Mouse (Mus musculus) forebrain, embryonic 16.5 days (tissue): ENCODE measurements at regions not wholly inside any gene's neighbourhood (a gene's known extent, or its start where the extent isn't known, plus 50 kb on each side); places are given as distances from the start of the nearest gene placed in this dataset.

ENCODE experiments used
- ATAC-seq: fragments of 200-750 bp; cut with Nextera tagmentation; 2 replicates; pipeline ENCODE4 v1.8.0; 2017; ENCODE audit warnings: mild to moderate bottlenecking, moderate library complexity
- H3K27ac ChIP-seq: fragments of 300-500 bp; sonication (generic); 2 replicates; pipeline ENCODE4 v1.5.1; 2014; ENCODE audit warnings: low read length, control low read depth
- H3K27me3 ChIP-seq: fragments of 300-500 bp; sonication (generic); replicated peaks from 2 replicates; pipeline ENCODE4 v1.6.1; 2014; ENCODE audit warnings: low read length; ENCODE audit not compliant: control insufficient read depth, insufficient read depth
- H3K36me3 ChIP-seq: fragments of 300-500 bp; sonication (generic); 2 replicates; pipeline ENCODE4 v1.6.1; 2014; ENCODE audit not compliant: control insufficient read depth, insufficient read depth
- H3K4me1 ChIP-seq: fragments of 300-500 bp; sonication (generic); replicated peaks from 2 replicates; pipeline ENCODE4 v1.6.1; 2014; ENCODE audit warnings: low read length; ENCODE audit not compliant: control insufficient read depth, insufficient read depth
- H3K4me2 ChIP-seq: fragments of 300-500 bp; sonication (generic); 2 replicates; pipeline ENCODE4 v1.6.1; 2014; ENCODE audit warnings: mild to moderate bottlenecking, low read length, control low read depth
- H3K4me3 ChIP-seq: fragments of 300-500 bp; sonication (generic); replicated peaks from 2 replicates; pipeline ENCODE4 v1.5.1; 2014; ENCODE audit warnings: mild to moderate bottlenecking, low read length, control low read depth
- H3K9ac ChIP-seq: fragments of 300-500 bp; sonication (generic); replicated peaks from 2 replicates; pipeline ENCODE4 v1.6.1; 2014; ENCODE audit warnings: low read depth, low read length, control low read depth
- H3K9me3 ChIP-seq: fragments of 300-500 bp; sonication (generic); 2 replicates; pipeline ENCODE4 v1.6.1; 2016; ENCODE audit warnings: low read length; ENCODE audit not compliant: control insufficient read depth
- WGBS: fragments of 180-500 bp; shearing (Covaris S2); extraction: QIAGEN DNeasy Blood & Tissue Kit; methylation state at CpG from one replicate; pipeline ENCODE4 v1.1.7; 2014; 5-methylcytosine and 5-hydroxymethylcytosine counted together

DNA sequence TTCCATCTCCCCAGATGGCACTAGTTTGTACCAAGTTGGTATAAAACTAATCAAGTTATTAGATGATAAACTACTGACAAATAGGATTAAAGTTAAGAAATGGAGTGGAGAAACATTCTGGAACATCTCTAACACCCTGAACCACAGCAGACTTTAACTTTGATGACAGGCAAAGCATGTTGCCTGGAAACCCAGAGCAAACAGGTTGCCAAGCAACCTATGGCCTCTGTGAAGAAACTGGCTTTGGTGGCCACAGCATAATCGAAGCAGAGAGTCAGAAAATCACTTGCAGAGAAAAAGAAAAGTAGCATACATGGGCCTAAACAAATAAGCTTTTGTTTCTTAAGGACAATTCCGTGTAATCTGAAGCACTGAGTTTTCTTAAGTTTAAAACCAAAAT, 59.4 kb upstream of the Vgll3 start:
- 49% methylated on average over 2 of the region's 2 CpGs for WGBS
- Histone ChIP-seq H3K4me3 (no peak overlapping the region), H3K9me3 (no peaks in the 10 kb centered on the region), H3K27me3 (no peaks in the 10 kb centered on the region), H3K27ac (no peak overlapping the region), H3K36me3 (no peaks in the 10 kb centered on the region), H3K4me1 (no peaks in the 10 kb centered on the region), H3K4me2 (no peak overlapping the region), H3K9ac (no peak overlapping the region)
- ATAC-seq = no peak
